ENCODE assay signal across 27 mouse cellular contexts in the genomic region with DNA sequence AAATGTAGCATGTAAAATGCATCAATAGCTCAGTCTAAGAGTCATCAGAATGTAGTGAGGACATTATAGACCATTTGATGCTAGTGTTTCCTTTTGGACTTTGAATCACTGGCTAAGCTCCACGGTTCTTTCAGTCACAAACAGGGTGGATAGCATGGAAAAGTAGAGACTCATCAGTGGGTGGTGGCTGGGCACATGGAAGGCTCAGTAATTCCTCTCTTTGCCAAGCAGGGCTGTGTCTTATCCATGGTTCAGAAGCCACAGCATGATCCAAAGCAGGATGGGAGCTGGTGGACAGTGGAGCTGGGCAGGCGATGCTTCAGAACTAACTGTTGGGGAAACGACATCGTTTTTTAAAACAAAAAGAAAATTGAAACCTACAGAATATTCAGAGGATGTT.
DNase-seq lines count a peak whose midpoint lies in the region; ATAC-seq lines count a peak whose summit lies in the region.
"Had no signal": no experiment of that assay in that cellular context is flagged by ENCODE, and none has a peak within 500 bp of the region (broad histone marks: within the 10 kb centered on the region; RNA-seq: fewer than 3 reads in every experiment).

No protein-coding gene starts in this region.

- H3K27me3 ChIP-seq in kidney, embryonic 14.5 days (ENCODE audit: control insufficient read depth, insufficient read depth, low read length) = no peaks in the 10 kb centered on the region
- H3K27me3 ChIP-seq: embryonic facial prominence, embryonic 13.5 days; forebrain, embryonic 15.5 days; heart, embryonic 15.5 days; limb, embryonic 15.5 days; liver, embryonic 13.5 days; midbrain, embryonic 13.5 days; neural tube, embryonic 13.5 days; Patski had no signal

- H3K4me1 ChIP-seq in kidney, embryonic 14.5 days (ENCODE audit: control insufficient read depth, insufficient read depth, low read length) = no peaks in the 10 kb centered on the region
- H3K4me1 ChIP-seq: embryonic facial prominence, embryonic 13.5 days; forebrain, embryonic 10.5 days; liver, embryonic 13.5 days had no signal

- H3K4me3 ChIP-seq in kidney, embryonic 14.5 days (ENCODE audit: low read length) = no peak overlapping the region
- H3K4me3 ChIP-seq: embryonic facial prominence, embryonic 13.5 days; forebrain, embryonic 10.5 days; forebrain, embryonic 15.5 days; heart, embryonic 15.5 days; limb, embryonic 10.5 days; limb, embryonic 15.5 days; liver, embryonic 13.5 days; midbrain, embryonic 13.5 days; neural tube, embryonic 13.5 days had no signal

- no peak overlapping the region for H3K9ac ChIP-seq in kidney, embryonic 14.5 days (ENCODE audit: low read depth, low read length)
- H3K9ac ChIP-seq: embryonic facial prominence, embryonic 13.5 days; forebrain, embryonic 15.5 days; heart, embryonic 15.5 days; limb, embryonic 15.5 days; liver, embryonic 13.5 days; midbrain, embryonic 13.5 days; neural tube, embryonic 13.5 days had no signal

- peak; percentile 47 for DNase-seq in cerebellum, adult 9-11 months
- DNase-seq in kidney, adult 11 months = peak; percentile 30
- DNase-seq in kidney, postnatal 36 days = peak; percentile 51 to 54
- DNase-seq in kidney, postnatal 4 days = no peak
- DNase-seq in right cerebral cortex, adult 18-20 months = no peak
- DNase-seq: adrenal gland, postnatal 10 days; gastrocnemius, postnatal 14 days; layer of hippocampus, adult 9-11 months; liver, embryonic 13.5 days; lung, adult 18-20 months; lung, postnatal 4 days; thymus, adult 2 months; thymus, postnatal 36 days had no signal

- no peak overlapping the region for H3K27ac ChIP-seq in kidney, embryonic 14.5 days (ENCODE audit: low read depth, low read length)
- H3K27ac ChIP-seq: embryonic facial prominence, embryonic 13.5 days; forebrain, embryonic 10.5 days; forebrain, embryonic 15.5 days; heart, embryonic 15.5 days; hindbrain, postnatal 0 days; limb, embryonic 10.5 days; limb, embryonic 15.5 days; liver, embryonic 13.5 days; midbrain, embryonic 13.5 days; neural tube, embryonic 13.5 days had no signal

- no peaks in the 10 kb centered on the region for H3K9me3 ChIP-seq in kidney, embryonic 14.5 days (ENCODE audit: control insufficient read depth, low read length)
- H3K9me3 ChIP-seq: embryonic facial prominence, embryonic 13.5 days; forebrain, embryonic 10.5 days; forebrain, embryonic 15.5 days; heart, embryonic 15.5 days; limb, embryonic 10.5 days; limb, embryonic 15.5 days; liver, embryonic 13.5 days; midbrain, embryonic 13.5 days; neural tube, embryonic 13.5 days had no signal

- H3K36me3 ChIP-seq in kidney, embryonic 14.5 days (ENCODE audit: control insufficient read depth, insufficient read depth, low read length) = peaks cover 11% of the 10 kb centered on the region; the same call in 1 of the 2 replicates
- H3K36me3 ChIP-seq: forebrain, embryonic 15.5 days; heart, embryonic 15.5 days; midbrain, embryonic 13.5 days; neural tube, embryonic 13.5 days had no signal

- no peak for ATAC-seq in cerebellum, adult (ENCODE audit: insufficient number of reproducible peaks, low FRiP score, low TSS enrichment)
- no peak for ATAC-seq in kidney, embryonic 14.5 days (ENCODE audit: low FRiP score, low TSS enrichment)
- ATAC-seq: forebrain, embryonic 15.5 days; intestine, embryonic 16.5 days; lung, postnatal 0 days; midbrain, embryonic 13.5 days; Patski had no signal

- no peak overlapping the region for H3K4me2 ChIP-seq in kidney, embryonic 14.5 days (replicated peaks; ENCODE audit: low read depth, low read length)
- H3K4me2 ChIP-seq: embryonic facial prominence, embryonic 13.5 days; forebrain, embryonic 15.5 days; heart, embryonic 15.5 days; limb, embryonic 15.5 days; liver, embryonic 13.5 days; midbrain, embryonic 13.5 days; neural tube, embryonic 13.5 days had no signal

- 93% methylated on average over 4 of the region's 4 CpGs for WGBS in kidney, embryonic 14.5 days

Comparison
In these comparisons a context has a peak if more than half of its experiments do, and no peak if none do; other contexts are left out.
1. DNase-seq: peak in cerebellum, adult 9-11 months (single experiment), kidney, adult 11 months (single experiment) and kidney, postnatal 36 days (2 of 2); none in kidney, postnatal 4 days (0 of 2) and right cerebral cortex, adult 18-20 months (single experiment).